Mouse (Mus musculus) T-cell, adult 66 days (primary cell): ENCODE measurements around the gene Upb1. TPM values are rescaled to one million over a fixed set of nuclear protein-coding genes. Genes with fewer than 3 reads are reported as not detected.

Experiments used
- total RNA-seq, 2 experiments: library from RNA; stranded (reverse); gene quantifications; 3 replicates in 1 of 2; 4 replicates in 1 of 2; pipeline ENCODE4 v1.2.4; 2023

Upb1 gene
- 1 to 10 TPM in 1 of 2 experiments, under 1 TPM in 1; 0.80 to 1.2 TPM for total RNA-seq

DNA sequence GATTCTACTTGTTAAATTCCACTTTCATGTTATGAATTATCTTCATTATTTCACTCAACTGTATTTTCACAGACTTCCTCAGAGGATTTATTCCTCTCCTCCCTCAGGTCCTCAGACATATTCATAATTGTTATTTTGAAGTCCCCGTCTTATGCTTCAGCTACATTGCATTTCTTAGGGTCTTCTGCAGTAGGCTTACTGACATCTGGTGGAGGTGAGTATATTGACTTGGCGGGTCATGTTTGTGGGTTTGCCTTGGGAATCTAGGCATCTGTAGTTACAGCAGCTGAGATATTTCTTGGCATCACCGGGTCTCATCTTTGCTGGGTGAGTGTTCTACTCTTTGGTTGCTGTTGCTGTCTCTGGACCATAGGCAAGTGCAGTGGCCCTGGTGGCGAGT is at the start of gene Upb1:
Gene Upb1 (plus strand): TSS at position 158 of the 400 bp plus-strand sequence.

Other genes with a start within 250 kb of the Upb1 start
- 10 to 100 TPM; 50.5 to 53.2 TPM for gene Specc1l, start 189.0 kb upstream of the Upb1 start, total RNA-seq
- gene Adora2a, start 84.2 kb upstream of the Upb1 start, total RNA-seq = 10 to 100 TPM; 23.7 to 29.3 TPM
- gene Snrpd3, start 116.4 kb downstream of the Upb1 start, total RNA-seq = 100 to 1,000 TPM; 124 to 130 TPM
- gene Gucd1, start 116.9 kb downstream of the Upb1 start, total RNA-seq = 10 to 100 TPM; 63.7 to 72.9 TPM
- 10 to 100 TPM; 10.4 to 12.5 TPM for gene Lrrc75b, start 159.2 kb downstream of the Upb1 start, total RNA-seq
- gene Ggt1, start 160.5 kb downstream of the Upb1 start, total RNA-seq = 10 to 100 TPM; 37.4 to 48.9 TPM
- gene Ggt5, start 188.2 kb downstream of the Upb1 start, total RNA-seq = 10 to 100 TPM; 21.1 to 25.9 TPM
- gene Susd2, start 242.9 kb downstream of the Upb1 start, total RNA-seq = 1 to 10 TPM; 4.7 to 7.4 TPM